Mouse (Mus musculus) embryonic fibroblast, embryonic 13.5 days (primary cell): ENCODE measurements around the gene Gpx2. TPM values are rescaled to one million over a fixed set of nuclear protein-coding genes. Genes with fewer than 3 reads are reported as not detected.
"Not testable (repeated sequence)": the region's sequence is repeated elsewhere in the genome, so short reads cannot be mapped to it uniquely, and the experiment has no call there.

Source experiments
- H3K27ac ChIP-seq: 2 replicates; pipeline ENCODE4 v1.5.1; 2012; ENCODE audit warnings: low read length, control low read depth, inconsistent platforms; ENCODE audit not compliant: insufficient read depth
- H3K4me1 ChIP-seq: 2 replicates; pipeline ENCODE4 v1.6.1; 2011; ENCODE audit warnings: low read length; ENCODE audit not compliant: control insufficient read depth, insufficient read depth
- H3K4me3 ChIP-seq: 2 replicates; pipeline ENCODE4 v1.5.1; 2011; ENCODE audit warnings: mild to moderate bottlenecking, control low read depth, low read length; ENCODE audit not compliant: insufficient read depth
- CTCF ChIP-seq: IDR thresholded peaks from 2 replicates; pipeline ENCODE4 v1.5.1; 2011; ENCODE audit warnings: mild to moderate bottlenecking, control low read depth, low read length, moderate library complexity, borderline replicate concordance; ENCODE audit not compliant: insufficient read depth
- POLR2A ChIP-seq: IDR thresholded peaks from 2 replicates; pipeline ENCODE4 v1.6.1; 2011; ENCODE audit warnings: low read depth, mild to moderate bottlenecking, control low read depth, low read length, moderate library complexity
- polyA plus RNA-seq: library from polyadenylated mRNA; stranded (reverse); fragments of >200 nt; gene quantifications from 2 replicates; pipeline ENCODE4 v1.2.4, GENCODE M21; 2011; ENCODE audit warnings: low read depth; ENCODE audit not compliant: missing spikeins, insufficient read length

Gene Gpx2
- polyA plus RNA-seq, 1 experiment: not detected

DNA sequence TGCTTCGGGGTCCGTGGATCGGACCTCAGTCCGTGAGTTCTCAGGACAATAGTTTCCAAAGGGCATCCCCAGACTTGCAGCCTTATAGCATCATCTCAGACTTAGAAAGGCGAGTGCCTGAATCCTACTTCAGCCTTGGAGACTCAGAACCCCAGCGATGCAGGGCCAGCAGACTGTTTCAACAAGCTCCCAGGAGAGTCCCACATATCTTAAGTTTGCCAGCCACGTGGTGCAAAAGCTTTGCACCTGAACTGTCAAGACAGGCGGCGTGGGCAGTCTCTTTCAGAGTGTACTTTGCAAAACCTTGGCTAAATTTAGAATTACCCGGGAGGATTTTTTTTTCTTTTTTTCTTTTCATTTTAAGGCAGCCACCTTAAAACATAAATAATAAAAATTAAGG lies 12.4 kb upstream of the Gpx2 start:
- no peak for TF ChIP-seq POLR2A
- no peak for TF ChIP-seq CTCF
- no peak overlapping the region for H3K4me3 ChIP-seq
- H3K27ac ChIP-seq: no peak overlapping the region
- 0 out of 2 replicates have a peak, but pooled peaks cover 4% of the 10 kb centered on the region for H3K4me1 ChIP-seq

- H3K4me1 ChIP-seq: 0 out of 2 replicates have a peak, but pooled peaks cover 4% of the 10 kb centered on the region
- TF ChIP-seq CTCF (no peak), POLR2A (no peak)
- no peak overlapping the region for H3K4me3 ChIP-seq
- no peak overlapping the region for H3K27ac ChIP-seq
Observed at GRCm38 (mm10) chr12:76805056-76805811, 9.9 kb upstream of the Gpx2 start.

DNA sequence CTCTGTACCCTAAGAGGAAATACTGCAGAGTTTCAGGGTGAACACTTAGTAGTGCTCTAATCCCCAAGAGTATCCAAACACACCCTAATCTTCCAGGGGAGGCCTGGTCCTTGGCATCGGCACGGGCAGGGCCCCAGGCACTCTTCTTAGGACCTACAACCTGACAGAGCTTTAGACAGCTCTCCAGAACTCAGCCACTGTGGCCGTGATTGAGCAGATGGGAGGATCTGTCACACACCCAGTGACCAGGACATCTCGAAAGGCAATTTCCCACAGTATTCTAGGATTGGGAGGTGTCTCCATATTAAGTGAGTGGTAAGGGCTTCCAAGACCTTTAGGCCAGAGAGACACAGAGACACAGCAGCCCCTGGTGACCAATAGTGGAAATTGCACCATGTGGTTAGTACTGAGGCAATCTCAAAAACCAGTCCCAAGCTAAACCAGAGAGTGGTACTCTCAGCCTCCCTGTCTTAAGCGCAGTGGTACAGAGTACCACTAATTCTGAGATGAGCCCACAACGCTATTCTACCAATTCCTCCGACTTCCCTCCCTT lies 8.4 kb upstream of the Gpx2 start:
- Histone ChIP-seq H3K4me1 (0 out of 2 replicates have a peak, but pooled peaks cover 4% of the 10 kb centered on the region), H3K4me3 (no peak overlapping the region), H3K27ac (no peak overlapping the region)
- TF ChIP-seq POLR2A: no peak
- TF ChIP-seq CTCF: peak; percentile 24; the same call in 1 of the 2 replicates

GRCm38 (mm10) chr12:76803028-76803427 lies 7.7 kb upstream of the Gpx2 start:
- no peak overlapping the region for H3K27ac ChIP-seq
- TF ChIP-seq POLR2A (no peak), CTCF (no peak)
- H3K4me3 ChIP-seq: no peak overlapping the region
- 0 out of 2 replicates have a peak, but pooled peaks cover 4% of the 10 kb centered on the region for H3K4me1 ChIP-seq

DNA sequence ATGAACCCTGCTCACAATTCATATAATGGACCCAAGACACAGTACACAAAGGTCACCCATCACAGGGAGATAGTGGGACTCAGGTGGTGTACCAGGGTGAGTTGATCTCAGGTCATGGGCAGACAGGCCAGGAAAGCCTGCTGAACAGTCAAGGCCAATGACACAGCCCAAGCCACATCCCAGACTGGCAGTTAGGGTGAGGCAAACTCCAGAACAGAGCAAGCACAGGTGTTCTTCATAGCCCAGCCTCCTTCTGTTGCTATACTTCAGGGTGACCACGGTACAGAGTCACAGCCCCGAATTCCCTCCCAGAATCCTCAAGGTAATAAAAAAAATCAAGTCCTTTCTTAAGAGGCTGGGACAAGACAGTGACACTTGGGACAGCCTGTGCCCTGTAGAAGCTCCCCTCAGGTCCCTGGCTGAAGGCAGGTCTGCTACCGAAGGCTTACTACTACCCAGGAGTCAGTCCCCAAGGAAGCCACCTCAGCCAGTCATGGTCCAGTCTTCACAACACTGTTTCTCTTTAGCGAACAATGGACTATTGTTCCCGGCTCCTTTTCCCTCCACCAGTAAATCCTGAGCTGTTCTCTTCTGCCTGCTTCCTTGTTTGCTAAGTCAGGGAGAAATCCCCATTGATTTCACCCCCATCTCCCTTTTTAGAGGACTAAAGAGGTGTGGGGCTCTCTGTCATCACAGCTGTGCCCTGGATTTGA lies 2.8 kb upstream of the Gpx2 start:
- Histone ChIP-seq H3K4me1 (no peaks in the 10 kb centered on the region), H3K4me3 (no peak overlapping the region), H3K27ac (no peak overlapping the region)
- TF ChIP-seq CTCF (no peak), POLR2A (no peak)

- TF ChIP-seq POLR2A (no peak), CTCF (no peak)
- no peak overlapping the region for H3K27ac ChIP-seq
- no peaks in the 10 kb centered on the region for H3K4me1 ChIP-seq
- H3K4me3 ChIP-seq: no peak overlapping the region
Observed at GRCm38 (mm10) chr12:76796938-76797539, 1.7 kb upstream of the Gpx2 start.

GRCm38 (mm10) chr12:76792540-76792939 lies 2.8 kb downstream of the Gpx2 start:
- H3K4me1 ChIP-seq, H3K4me3 ChIP-seq, H3K27ac ChIP-seq: not testable (repeated sequence)

- no peaks in the 10 kb centered on the region for H3K4me1 ChIP-seq
- no peak overlapping the region for H3K27ac ChIP-seq
- H3K4me3 ChIP-seq: no peak overlapping the region
- TF ChIP-seq POLR2A: no peak
- TF ChIP-seq CTCF: no peak
Observed at GRCm38 (mm10) chr12:76790446-76791084, 4.8 kb downstream of the Gpx2 start.

DNA sequence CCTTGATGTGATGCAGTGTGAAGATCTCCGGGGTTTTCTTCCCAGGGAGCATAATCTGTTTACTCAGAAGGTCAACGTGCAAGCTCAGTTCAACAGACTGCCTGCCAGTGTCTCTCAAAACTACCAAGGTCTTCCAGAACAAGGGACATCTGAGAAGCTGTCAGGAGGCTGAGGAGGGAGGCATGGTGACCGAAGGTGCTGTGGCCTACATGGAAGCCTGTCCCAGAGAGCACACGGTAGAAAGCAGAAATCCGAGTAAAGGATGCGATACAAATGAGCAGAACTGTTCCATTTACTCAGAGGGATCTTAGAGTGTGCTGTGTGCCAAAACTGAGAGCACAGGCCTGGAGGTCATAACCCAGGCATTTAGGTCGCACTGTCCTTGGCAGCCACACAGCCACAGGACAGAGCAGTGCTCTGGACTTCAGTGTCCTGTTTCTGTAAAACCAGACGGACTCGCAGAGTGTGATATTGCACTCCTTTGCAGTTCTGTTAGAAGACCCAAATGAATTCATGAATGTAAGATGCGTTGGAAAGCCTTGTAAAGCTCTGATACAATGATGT lies 11.2 kb downstream of the Gpx2 start:
- Histone ChIP-seq H3K4me1 (no peaks in the 10 kb centered on the region), H3K4me3 (no peak overlapping the region), H3K27ac (no peak overlapping the region)
- TF ChIP-seq POLR2A: no peak
- no peak for TF ChIP-seq CTCF
